Mouse (Mus musculus): ENCODE results near the gene Abhd14a. TPM values are rescaled to one million over a fixed set of nuclear protein-coding genes. Genes with fewer than 3 reads are reported as not detected.

Abhd14a gene
- total and polyA plus RNA-seq, 2 experiments from 2014 or later = 54.4 to 84.1 TPM

- H3K27ac ChIP-seq (ENCODE audit: low read depth, low read length) = 0 out of 2 replicates have a peak overlapping the region, but pooled peaks have one; percentile 11
- no peak for ATAC-seq
- WGBS = 40% methylated on average over 9 of the region's 9 CpGs
Observed at GRCm38 (mm10) chr9:106447951-106448350, 473 bp upstream of the Abhd14a start.

GRCm38 (mm10) chr9:106444836-106445235, 2.6 kb downstream of the Abhd14a start:
- H3K4me2 ChIP-seq (ENCODE audit: low read depth) = no peak overlapping the region
- no peak overlapping the region for H3K4me3 ChIP-seq (ENCODE audit: low read depth, low read length)
- H3K27ac ChIP-seq (ENCODE audit: low read depth, low read length) = no peak overlapping the region
- ATAC-seq (no peak), DNase-seq (no peak)
- H3K27me3 ChIP-seq (ENCODE audit: insufficient read depth, low read length) = no peaks in the 10 kb centered on the region
- no peak overlapping the region for H3K9ac ChIP-seq
- WGBS = 79% methylated on average over 4 of the region's 4 CpGs
- TF ChIP-seq CTCF (IDR thresholded peaks at IDR 0.05; ENCODE audit: low read depth) = no peak
- H3K9me3 ChIP-seq (ENCODE audit: low read length) = no peaks in the 10 kb centered on the region
- no peaks in the 10 kb centered on the region for H3K36me3 ChIP-seq (ENCODE audit: insufficient read depth)
- H3K4me1 ChIP-seq (ENCODE audit: insufficient read depth) = peaks cover 19% of the 10 kb centered on the region

More at GRCm38 (mm10) chr9:106447951-106448350, 473 bp upstream of the Abhd14a start:
- H3K4me1 ChIP-seq (ENCODE audit: insufficient read depth) = peaks cover 24% of the 10 kb centered on the region
- peak overlapping the region; percentile 55 for H3K4me3 ChIP-seq (ENCODE audit: low read depth, low read length)
- H3K36me3 ChIP-seq (ENCODE audit: insufficient read depth) = no peaks in the 10 kb centered on the region
- no peaks in the 10 kb centered on the region for H3K27me3 ChIP-seq (ENCODE audit: insufficient read depth, low read length)
- DNase-seq = no peak
- H3K9me3 ChIP-seq (ENCODE audit: low read length) = no peaks in the 10 kb centered on the region
- H3K9ac ChIP-seq = peak overlapping the region; percentile 63; the same call in 1 of the 2 replicates
- TF ChIP-seq CTCF (IDR thresholded peaks at IDR 0.05; ENCODE audit: low read depth) = no peak
- peak overlapping the region; percentile 82 for H3K4me2 ChIP-seq (ENCODE audit: low read depth)

DNA sequence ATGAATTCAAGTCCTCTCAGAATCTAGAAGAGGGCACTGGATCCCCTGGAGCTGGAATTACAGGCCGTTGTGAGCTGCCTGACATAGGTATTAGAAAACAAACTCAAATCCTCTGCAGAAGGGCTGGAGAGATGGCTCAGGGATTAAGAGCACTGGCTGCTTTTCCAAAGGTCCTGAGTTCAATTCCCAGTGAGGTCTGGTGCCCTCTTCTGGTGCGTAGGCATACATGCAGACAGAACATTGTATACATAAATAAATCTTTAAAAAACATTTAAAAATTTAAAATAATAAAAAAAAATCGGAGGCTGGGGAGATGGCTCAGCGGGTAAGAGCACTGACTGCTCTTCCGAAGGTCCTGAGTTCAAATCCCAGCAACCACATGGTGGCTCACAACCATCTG, 4.8 kb downstream of the Abhd14a start:
- 82% methylated on average over 5 of the region's 5 CpGs for WGBS
- no peak overlapping the region for H3K4me2 ChIP-seq (ENCODE audit: low read depth)
- peak; percentile 43 for TF ChIP-seq CTCF (IDR thresholded peaks at IDR 0.05; ENCODE audit: low read depth)
- DNase-seq (no peak), ATAC-seq (no peak)
- H3K27me3 ChIP-seq (ENCODE audit: insufficient read depth, low read length) = no peaks in the 10 kb centered on the region
- no peak overlapping the region for H3K4me3 ChIP-seq (ENCODE audit: low read depth, low read length)
- no peaks in the 10 kb centered on the region for H3K36me3 ChIP-seq (ENCODE audit: insufficient read depth)
- H3K4me1 ChIP-seq (ENCODE audit: insufficient read depth) = peaks cover 8% of the 10 kb centered on the region; the same call in 1 of the 2 replicates
- H3K9ac ChIP-seq = no peak overlapping the region
- no peak overlapping the region for H3K27ac ChIP-seq (ENCODE audit: low read depth, low read length)
- no peaks in the 10 kb centered on the region for H3K9me3 ChIP-seq (ENCODE audit: low read length)

DNA sequence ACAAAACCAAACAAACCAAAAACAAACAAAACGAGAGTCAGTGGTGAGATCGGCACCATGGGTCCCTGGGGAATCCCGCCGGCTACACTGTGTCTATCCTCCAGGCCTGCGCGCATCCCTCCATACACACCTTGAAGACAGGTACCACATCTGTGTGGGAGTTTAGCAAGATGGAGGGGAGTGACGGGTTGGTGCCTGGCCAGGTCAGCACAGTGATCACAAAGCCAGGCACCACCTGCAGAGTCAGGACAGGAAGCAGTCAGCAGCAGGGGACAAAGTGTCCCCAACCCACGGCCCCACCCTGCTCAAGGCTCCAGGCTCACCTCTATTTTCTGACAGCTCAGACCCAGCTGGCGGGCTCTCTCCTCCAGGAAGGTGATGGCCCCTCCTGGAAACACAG, 10.9 kb downstream of the Abhd14a start:
- Histone ChIP-seq H3K27ac (ENCODE audit: low read depth, low read length) (no peak overlapping the region), H3K4me1 (ENCODE audit: insufficient read depth) (peaks cover 5% of the 10 kb centered on the region; the same call in 1 of the 2 replicates), H3K4me2 (ENCODE audit: low read depth) (no peak overlapping the region), H3K4me3 (ENCODE audit: low read depth, low read length) (no peak overlapping the region), H3K9me3 (ENCODE audit: low read length) (no peaks in the 10 kb centered on the region), H3K9ac (no peak overlapping the region), H3K36me3 (ENCODE audit: insufficient read depth) (peaks cover 23% of the 10 kb centered on the region), H3K27me3 (ENCODE audit: insufficient read depth, low read length) (no peaks in the 10 kb centered on the region)
- DNase-seq = no peak
- no peak for TF ChIP-seq CTCF (IDR thresholded peaks at IDR 0.05; ENCODE audit: low read depth)
- no peak for ATAC-seq
- 87% methylated on average over 9 of the region's 9 CpGs for WGBS

- Histone ChIP-seq H3K4me1 (ENCODE audit: insufficient read depth) (peaks cover 5% of the 10 kb centered on the region), H3K9ac (no peak overlapping the region), H3K27me3 (ENCODE audit: insufficient read depth, low read length) (no peaks in the 10 kb centered on the region), H3K4me3 (ENCODE audit: low read depth, low read length) (no peak overlapping the region), H3K36me3 (ENCODE audit: insufficient read depth) (peaks cover 31% of the 10 kb centered on the region), H3K4me2 (ENCODE audit: low read depth) (no peak overlapping the region), H3K27ac (ENCODE audit: low read depth, low read length) (no peak overlapping the region), H3K9me3 (ENCODE audit: low read length) (no peaks in the 10 kb centered on the region)
- WGBS = 69% methylated on average over 5 of the region's 7 CpGs
- no peak for DNase-seq
- no peak for TF ChIP-seq CTCF (IDR thresholded peaks at IDR 0.05; ENCODE audit: low read depth)
- no peak for ATAC-seq
Observed at GRCm38 (mm10) chr9:106433389-106433788, 14.1 kb downstream of the Abhd14a start.

GRCm38 (mm10) chr9:106430015-106430264, 17.5 kb downstream of the Abhd14a start:
- Histone ChIP-seq H3K4me2 (ENCODE audit: low read depth) (peak overlapping the region; percentile 54), H3K27me3 (ENCODE audit: insufficient read depth, low read length) (no peaks in the 10 kb centered on the region), H3K4me3 (ENCODE audit: low read depth, low read length) (peak overlapping the region; percentile 70), H3K27ac (ENCODE audit: low read depth, low read length) (peak overlapping the region; percentile 89), H3K9me3 (ENCODE audit: low read length) (no peaks in the 10 kb centered on the region), H3K36me3 (ENCODE audit: insufficient read depth) (peaks cover 31% of the 10 kb centered on the region), H3K4me1 (ENCODE audit: insufficient read depth) (no peaks in the 10 kb centered on the region; the same call in none of the 2 replicates), H3K9ac (peak overlapping the region; percentile 93)
- ATAC-seq (no peak), DNase-seq (no peak)
- TF ChIP-seq CTCF (IDR thresholded peaks at IDR 0.05; ENCODE audit: low read depth) = no peak
- 0% methylated on average over 4 of the region's 4 CpGs for WGBS

GRCm38 (mm10) chr9:106429221-106430014, 18.1 kb downstream of the Abhd14a start, which contains the start of gene Rpl29:
TSS of gene Rpl29 (plus strand) at chr9:106429454.
- Histone ChIP-seq H3K9ac (peak within 1 kb of the TSS; percentile 93), H3K27me3 (ENCODE audit: insufficient read depth, low read length) (no peaks in the 10 kb centered on the region), H3K4me2 (ENCODE audit: low read depth) (peak within 1 kb of the TSS; percentile 54), H3K4me3 (ENCODE audit: low read depth, low read length) (peak within 1 kb of the TSS; percentile 70), H3K9me3 (ENCODE audit: low read length) (no peaks in the 10 kb centered on the region), H3K27ac (ENCODE audit: low read depth, low read length) (peak within 1 kb of the TSS; percentile 89), H3K36me3 (ENCODE audit: insufficient read depth) (peaks cover 31% of the 10 kb centered on the region), H3K4me1 (ENCODE audit: insufficient read depth) (no peaks in the 10 kb centered on the region; the same call in none of the 2 replicates)
- DNase-seq = peak; percentile 97
- TF ChIP-seq CTCF (IDR thresholded peaks at IDR 0.05; ENCODE audit: low read depth) = no peak
- under 1% methylated on average over 55 of the region's 55 CpGs for WGBS
- peak; percentile 94 for ATAC-seq
